Mouse (Mus musculus) forebrain, embryonic 10.5 days (tissue): ENCODE data around the gene Efcc1. TPM values are rescaled to one million over a fixed set of nuclear protein-coding genes. Genes with fewer than 3 reads are reported as not detected.

ENCODE experiments used
- DNase-seq: peaks from one replicate; pipeline ENCODE4 v3.0.0-alpha.2; 2017; ENCODE audit warnings: low spot score; ENCODE audit errors: extremely low spot score
- H3K27ac ChIP-seq: fragments of 300-500 bp; sonication (generic); 2 replicates; pipeline ENCODE4 v1.5.1; 2016; ENCODE audit warnings: mild to moderate bottlenecking
- H3K27me3 ChIP-seq: fragments of 300-500 bp; sonication (generic); 2 replicates; pipeline ENCODE4 v1.6.1; 2016; ENCODE audit warnings: mild to moderate bottlenecking; ENCODE audit not compliant: poor library complexity, severe bottlenecking
- H3K36me3 ChIP-seq: fragments of 300-500 bp; sonication (generic); replicated peaks from 2 replicates; pipeline ENCODE4 v1.6.1; 2016; ENCODE audit warnings: mild to moderate bottlenecking, moderate library complexity
- H3K4me1 ChIP-seq: fragments of 300-500 bp; sonication (generic); 2 replicates; pipeline ENCODE4 v1.6.1; 2016
- H3K4me3 ChIP-seq: fragments of 300-500 bp; sonication (generic); 2 replicates; pipeline ENCODE4 v1.5.1; 2016; ENCODE audit warnings: mild to moderate bottlenecking, moderate library complexity
- H3K9me3 ChIP-seq: fragments of 300-500 bp; sonication (generic); 2 replicates; pipeline ENCODE4 v1.6.1; 2016; ENCODE audit warnings: mild to moderate bottlenecking, moderate library complexity
- WGBS: fragments of 180-500 bp; shearing (Covaris S2); methylation state at CpG from one replicate; pipeline ENCODE4 v1.1.7; 2016; 5-methylcytosine and 5-hydroxymethylcytosine counted together
- polyA plus RNA-seq: library from polyadenylated mRNA; unstranded; fragments of >200 nt; fragmentation: Nextera tagmentation; extraction: Ambion mirVana; gene quantifications from 2 replicates; pipeline ENCODE4 v1.2.1, GENCODE M21; 2016

The Efcc1 gene
- polyA plus RNA-seq, 1 experiment from 2014 or later, result 0.84 TPM

- Histone ChIP-seq H3K27ac (peak overlapping the region; percentile 66), H3K27me3 (no peaks in the 10 kb centered on the region), H3K36me3 (peaks cover 13% of the 10 kb centered on the region), H3K4me3 (no peak overlapping the region), H3K4me1 (peaks cover 7% of the 10 kb centered on the region; the same call in 1 of the 2 replicates), H3K9me3 (no peaks in the 10 kb centered on the region)
- 86% methylated on average over 5 of the region's 5 CpGs for WGBS
- DNase-seq, result no peak
Measured at GRCm38 (mm10) chr6:87788896-87789587, 58.4 kb downstream of the Efcc1 start.

DNA sequence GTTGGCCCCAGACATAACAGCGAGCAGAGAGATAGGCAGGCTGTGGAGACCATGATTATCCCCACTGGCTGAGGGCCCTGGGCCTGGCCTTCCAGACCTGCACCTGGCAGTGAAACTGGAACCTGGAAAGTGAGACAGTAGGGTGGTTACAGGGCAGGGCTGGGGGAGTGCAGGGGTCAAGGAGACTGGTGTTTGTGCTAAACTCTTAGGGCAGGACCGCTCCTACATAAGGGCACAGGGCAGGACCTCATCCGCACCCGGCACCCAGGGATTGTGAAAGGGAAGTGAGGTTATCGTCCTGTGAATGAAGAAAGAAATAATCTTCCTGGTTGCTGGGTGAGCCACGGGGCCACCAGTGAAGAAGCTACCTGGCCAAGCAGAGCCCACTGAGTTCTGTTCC, 59.1 kb downstream of the Efcc1 start:
- Histone ChIP-seq H3K36me3 (peaks cover 13% of the 10 kb centered on the region), H3K9me3 (no peaks in the 10 kb centered on the region), H3K4me1 (peaks cover 7% of the 10 kb centered on the region; the same call in 1 of the 2 replicates), H3K4me3 (no peak overlapping the region), H3K27me3 (no peaks in the 10 kb centered on the region), H3K27ac (peak overlapping the region; percentile 66)
- 94% methylated on average over 6 of the region's 6 CpGs for WGBS
- no peak for DNase-seq

- Histone ChIP-seq H3K27me3 (no peaks in the 10 kb centered on the region), H3K27ac (0 out of 2 replicates have a peak overlapping the region, but pooled peaks have one; percentile 15), H3K4me1 (peaks cover 14% of the 10 kb centered on the region), H3K4me3 (no peak overlapping the region), H3K36me3 (peaks cover 13% of the 10 kb centered on the region), H3K9me3 (no peaks in the 10 kb centered on the region)
- WGBS, result 75% methylated on average over 7 of the region's 7 CpGs
- DNase-seq, result no peak
Measured at GRCm38 (mm10) chr6:87790779-87791480, 60.3 kb downstream of the Efcc1 start.

DNA sequence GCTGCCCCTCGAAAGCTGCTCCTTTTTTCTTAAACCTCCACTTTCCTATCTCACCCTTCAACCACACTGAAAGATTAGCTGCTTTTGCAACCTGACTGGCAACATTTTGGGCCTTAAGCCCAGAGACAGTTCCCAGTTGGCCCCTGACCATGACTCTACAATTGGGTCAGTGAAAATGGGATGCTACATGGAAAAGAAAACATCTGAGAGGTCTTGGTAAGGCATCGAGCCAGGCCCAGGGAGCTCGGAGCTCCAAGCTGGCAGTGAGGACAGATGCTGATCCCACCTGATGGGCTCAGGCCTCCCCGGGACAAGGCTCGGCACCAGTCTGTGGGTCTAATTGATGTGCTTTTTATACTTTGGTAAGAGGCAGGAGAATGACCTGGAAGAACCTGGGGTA, 61.2 kb downstream of the Efcc1 start:
- no peak overlapping the region for H3K27ac ChIP-seq
- H3K9me3 ChIP-seq, result no peaks in the 10 kb centered on the region
- H3K4me3 ChIP-seq, result no peak overlapping the region
- peaks cover 16% of the 10 kb centered on the region for H3K4me1 ChIP-seq
- WGBS, result 94% methylated on average over 5 of the region's 5 CpGs
- no peak for DNase-seq
- no peaks in the 10 kb centered on the region for H3K27me3 ChIP-seq
- peaks cover 13% of the 10 kb centered on the region for H3K36me3 ChIP-seq

GRCm38 (mm10) chr6:87793821-87794510, 63.3 kb downstream of the Efcc1 start:
- DNase-seq, result no peak
- peaks cover 14% of the 10 kb centered on the region for H3K4me1 ChIP-seq
- H3K27ac ChIP-seq, result no peak overlapping the region
- no peaks in the 10 kb centered on the region for H3K27me3 ChIP-seq
- no peak overlapping the region for H3K4me3 ChIP-seq
- H3K9me3 ChIP-seq, result no peaks in the 10 kb centered on the region
- WGBS, result 97% methylated on average over 10 of the region's 10 CpGs
- peaks cover 13% of the 10 kb centered on the region for H3K36me3 ChIP-seq

DNA sequence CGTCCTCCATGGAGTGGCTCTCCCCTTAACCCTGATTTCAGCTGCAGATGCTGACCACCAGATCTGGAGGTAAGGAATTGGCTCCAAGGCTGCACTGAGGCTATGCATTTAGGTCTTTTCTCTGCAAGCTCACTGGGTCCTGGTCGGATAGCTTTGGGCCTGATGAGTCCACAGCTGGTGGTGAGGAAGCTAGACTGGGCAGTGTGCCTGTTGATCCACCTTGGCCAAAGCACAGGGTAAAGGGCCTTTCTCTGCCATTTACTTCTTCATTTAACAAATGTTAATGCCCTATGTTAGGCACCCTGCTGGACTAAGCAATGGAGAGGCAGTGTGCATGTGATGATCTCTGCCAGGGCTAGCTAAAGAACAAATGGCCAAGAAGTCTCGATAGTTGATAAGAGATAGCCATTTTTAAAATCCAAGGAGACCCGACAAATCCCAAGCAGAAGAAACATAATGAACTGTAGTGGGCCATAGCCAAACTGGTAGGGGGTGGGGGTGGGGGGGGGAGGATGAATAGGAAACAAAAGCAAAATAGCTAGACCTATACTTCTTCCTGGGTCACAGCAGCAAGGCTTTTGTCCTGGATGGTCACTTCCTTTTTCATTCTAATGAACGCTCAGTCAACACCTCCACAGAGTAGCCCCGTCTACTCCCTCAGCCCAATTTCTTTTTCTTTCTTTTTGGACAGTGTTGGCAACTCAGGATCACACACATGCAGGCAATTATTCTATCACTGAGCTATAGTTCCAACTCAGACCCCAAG, 64.9 kb downstream of the Efcc1 start:
- Histone ChIP-seq H3K4me3 (no peak overlapping the region), H3K27ac (no peak overlapping the region), H3K27me3 (no peaks in the 10 kb centered on the region), H3K36me3 (peaks cover 13% of the 10 kb centered on the region), H3K9me3 (no peaks in the 10 kb centered on the region), H3K4me1 (peaks cover 10% of the 10 kb centered on the region)
- 60% methylated on average over 6 of the region's 6 CpGs for WGBS
- DNase-seq, result no peak

DNA sequence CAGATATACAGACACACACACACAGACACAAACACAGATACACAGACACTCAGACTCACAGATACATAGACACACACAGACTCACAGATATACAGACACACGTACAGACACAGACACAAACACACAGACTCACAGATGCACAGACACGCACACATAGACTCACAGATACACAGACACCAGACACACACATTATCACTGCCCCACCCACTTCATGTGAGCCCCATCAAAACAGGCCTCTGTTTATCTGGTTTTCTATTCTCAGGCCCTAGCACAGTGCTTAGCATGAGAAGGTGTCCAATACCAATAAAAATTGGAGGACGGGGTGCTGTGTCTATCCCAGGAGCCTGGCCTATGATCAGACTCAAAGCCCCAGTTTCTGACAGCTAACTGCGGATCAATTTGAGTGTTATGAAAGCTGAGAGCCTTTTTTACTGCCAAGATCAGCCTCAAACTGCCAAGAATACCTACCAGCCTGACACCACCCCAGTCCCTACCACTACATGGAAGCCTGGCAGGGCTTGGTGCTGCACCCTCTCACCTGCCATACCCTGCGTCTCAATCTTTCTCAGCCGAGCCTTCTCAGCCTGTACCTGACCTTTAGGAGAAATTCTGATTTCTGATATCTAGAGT, 65.7 kb downstream of the Efcc1 start:
- Histone ChIP-seq H3K9me3 (no peaks in the 10 kb centered on the region), H3K36me3 (peaks cover 13% of the 10 kb centered on the region), H3K4me1 (peaks cover 10% of the 10 kb centered on the region), H3K27me3 (no peaks in the 10 kb centered on the region), H3K27ac (no peak overlapping the region), H3K4me3 (no peak overlapping the region)
- WGBS, result 95% methylated on average over 6 of the region's 6 CpGs
- DNase-seq, result no peak

- Histone ChIP-seq H3K4me1 (peaks cover 10% of the 10 kb centered on the region), H3K27me3 (no peaks in the 10 kb centered on the region), H3K4me3 (no peak overlapping the region), H3K36me3 (peaks cover 8% of the 10 kb centered on the region), H3K9me3 (no peaks in the 10 kb centered on the region), H3K27ac (no peak overlapping the region)
- 64% methylated on average over 2 of the region's 2 CpGs for WGBS
- DNase-seq, result no peak
Measured at GRCm38 (mm10) chr6:87797321-87797720, 66.7 kb downstream of the Efcc1 start.

DNA sequence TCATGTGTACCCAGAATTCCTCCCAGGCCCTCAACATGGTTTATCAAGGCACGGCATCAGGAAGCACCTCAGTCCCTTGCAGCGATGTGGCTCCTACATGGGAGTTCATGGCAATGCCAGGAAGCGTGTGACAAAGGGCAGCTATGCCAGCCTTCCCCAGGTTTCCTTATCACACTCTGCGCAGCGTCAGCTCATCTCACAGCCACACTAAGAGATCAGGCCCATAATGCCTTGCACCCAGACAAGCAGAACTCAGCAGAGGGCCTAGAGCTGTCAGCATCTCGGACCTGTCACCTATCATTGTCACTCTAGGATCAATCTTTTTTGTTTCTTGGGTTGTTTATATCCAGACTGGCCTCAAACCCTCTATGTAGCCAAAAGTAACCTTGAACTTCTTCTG, 68.9 kb downstream of the Efcc1 start:
- WGBS, result 92% methylated on average over 6 of the region's 6 CpGs
- DNase-seq, result no peak
- peaks cover 10% of the 10 kb centered on the region for H3K4me1 ChIP-seq

GRCm38 (mm10) chr6:87802462-87802861, 71.8 kb downstream of the Efcc1 start:
- Histone ChIP-seq H3K9me3 (no peaks in the 10 kb centered on the region), H3K4me1 (peaks cover 3% of the 10 kb centered on the region; the same call in 1 of the 2 replicates), H3K4me3 (no peak overlapping the region), H3K27me3 (no peaks in the 10 kb centered on the region), H3K27ac (no peak overlapping the region), H3K36me3 (0 out of 2 replicates have a peak, but pooled peaks cover 3% of the 10 kb centered on the region)
- 89% methylated on average over 7 of the region's 7 CpGs for WGBS
- no peak for DNase-seq

More for the DNA sequence above, 68.9 kb downstream of the Efcc1 start:
- H3K27ac ChIP-seq, result no peak overlapping the region
- no peaks in the 10 kb centered on the region for H3K27me3 ChIP-seq
- no peaks in the 10 kb centered on the region for H3K9me3 ChIP-seq
- H3K36me3 ChIP-seq, result 0 out of 2 replicates have a peak, but pooled peaks cover 2% of the 10 kb centered on the region
- H3K4me3 ChIP-seq, result no peak overlapping the region

- no peak for DNase-seq
- H3K4me1 ChIP-seq, result peaks cover 3% of the 10 kb centered on the region; the same call in 1 of the 2 replicates
- no peaks in the 10 kb centered on the region for H3K27me3 ChIP-seq
- 0 out of 2 replicates have a peak, but pooled peaks cover 5% of the 10 kb centered on the region for H3K36me3 ChIP-seq
- H3K9me3 ChIP-seq, result no peaks in the 10 kb centered on the region
- 90% methylated on average over 1 of the region's 1 CpGs for WGBS
- H3K4me3 ChIP-seq, result no peak overlapping the region
- no peak overlapping the region for H3K27ac ChIP-seq
Measured at GRCm38 (mm10) chr6:87804036-87804435, 73.4 kb downstream of the Efcc1 start.

- Histone ChIP-seq H3K27me3 (peaks cover 5% of the 10 kb centered on the region; the same call in 1 of the 2 replicates), H3K4me1 (peaks cover 3% of the 10 kb centered on the region; the same call in 1 of the 2 replicates), H3K9me3 (no peaks in the 10 kb centered on the region), H3K27ac (no peak overlapping the region), H3K4me3 (no peak overlapping the region), H3K36me3 (0 out of 2 replicates have a peak, but pooled peaks cover 5% of the 10 kb centered on the region)
- DNase-seq, result no peak
- WGBS, result 86% methylated on average over 7 of the region's 7 CpGs
Measured at GRCm38 (mm10) chr6:87804886-87805285, 74.2 kb downstream of the Efcc1 start.
